ENCODE assay signal across 13 mouse cellular contexts in genomic region chr7:91369821-91370321, GRCm38 (mm10).
DNase-seq lines count a peak whose midpoint lies in the region; TF ChIP-seq lines count a peak whose summit lies in the region.
"Had no signal": no experiment of that assay in that cellular context is flagged by ENCODE, and none has a peak within 500 bp of the region (broad histone marks: within the 10 kb centered on the region; RNA-seq: fewer than 3 reads in every experiment).

No protein-coding gene starts in this region.

- TF ChIP-seq CTCF in olfactory bulb, adult 2 months (IDR thresholded peaks at IDR 0.05; ENCODE audit: insufficient read depth, low read depth, low read length), result no peak

- peak overlapping the region; percentile 77 for H3K27ac ChIP-seq in olfactory bulb, adult 2 months (ENCODE audit: insufficient read depth, low read depth, low read length)
- H3K27ac ChIP-seq: embryonic facial prominence, embryonic 15.5 days; heart, adult 2 months; hindbrain, embryonic 13.5 days; liver, embryonic 15.5 days had no signal

- H3K4me3 ChIP-seq in olfactory bulb, adult 2 months (ENCODE audit: insufficient read depth, low read depth, low read length), result no peak overlapping the region
- H3K4me3 ChIP-seq: embryonic facial prominence, embryonic 15.5 days; heart, adult 2 months; hindbrain, embryonic 13.5 days; liver, embryonic 15.5 days had no signal

- TF ChIP-seq POLR2A in olfactory bulb, adult 2 months (IDR thresholded peaks at IDR 0.05; ENCODE audit: insufficient read depth, low read depth, low read length), result no peak

- intact Hi-C loops in left cerebral cortex, postnatal 4 days (cut with DNase I), result no loop called here

- peaks cover 3% of the 10 kb centered on the region; the same call in 1 of the 2 replicates for H3K4me1 ChIP-seq in olfactory bulb, adult 2 months (ENCODE audit: control insufficient read depth, insufficient read depth, low read length)
- H3K4me1 ChIP-seq: embryonic facial prominence, embryonic 15.5 days; hindbrain, embryonic 13.5 days; liver, embryonic 15.5 days had no signal

- peak; percentile 64 for DNase-seq in left cerebral cortex, adult 11 months (ENCODE audit: low spot score)
- DNase-seq in left cerebral cortex, postnatal 4 days, result no peak
- DNase-seq in embryo, embryonic 11 days, result peak; percentile 1
- peak; percentile 37 to 45 for DNase-seq in layer of hippocampus, adult 8-10 months (ENCODE audit: low spot score in 2 of 2)
- DNase-seq in c-Kit-positive CD71-positive TER-119-positive erythroid progenitor cells, embryonic 14.5 days (ENCODE audit: low spot score), result no peak
- DNase-seq in cerebellum, adult 8-10 months, result no peak
- DNase-seq: cerebellum, adult 9-10 months; kidney, adult 2 months had no signal

- WGBS in olfactory bulb, adult 2 months, result 32% methylated on average over 10 of the region's 10 CpGs

Comparison
In these comparisons a context has a peak if more than half of its experiments do, and no peak if none do; other contexts are left out.
1. DNase-seq: peak in left cerebral cortex, adult 11 months (single experiment), embryo, embryonic 11 days (single experiment) and layer of hippocampus, adult 8-10 months (2 of 2); none in left cerebral cortex, postnatal 4 days (single experiment), c-Kit-positive CD71-positive TER-119-positive erythroid progenitor cells, embryonic 14.5 days (single experiment) and cerebellum, adult 8-10 months (single experiment).